ENCODE assay signal across 9 mouse cellular contexts in the genomic region with DNA sequence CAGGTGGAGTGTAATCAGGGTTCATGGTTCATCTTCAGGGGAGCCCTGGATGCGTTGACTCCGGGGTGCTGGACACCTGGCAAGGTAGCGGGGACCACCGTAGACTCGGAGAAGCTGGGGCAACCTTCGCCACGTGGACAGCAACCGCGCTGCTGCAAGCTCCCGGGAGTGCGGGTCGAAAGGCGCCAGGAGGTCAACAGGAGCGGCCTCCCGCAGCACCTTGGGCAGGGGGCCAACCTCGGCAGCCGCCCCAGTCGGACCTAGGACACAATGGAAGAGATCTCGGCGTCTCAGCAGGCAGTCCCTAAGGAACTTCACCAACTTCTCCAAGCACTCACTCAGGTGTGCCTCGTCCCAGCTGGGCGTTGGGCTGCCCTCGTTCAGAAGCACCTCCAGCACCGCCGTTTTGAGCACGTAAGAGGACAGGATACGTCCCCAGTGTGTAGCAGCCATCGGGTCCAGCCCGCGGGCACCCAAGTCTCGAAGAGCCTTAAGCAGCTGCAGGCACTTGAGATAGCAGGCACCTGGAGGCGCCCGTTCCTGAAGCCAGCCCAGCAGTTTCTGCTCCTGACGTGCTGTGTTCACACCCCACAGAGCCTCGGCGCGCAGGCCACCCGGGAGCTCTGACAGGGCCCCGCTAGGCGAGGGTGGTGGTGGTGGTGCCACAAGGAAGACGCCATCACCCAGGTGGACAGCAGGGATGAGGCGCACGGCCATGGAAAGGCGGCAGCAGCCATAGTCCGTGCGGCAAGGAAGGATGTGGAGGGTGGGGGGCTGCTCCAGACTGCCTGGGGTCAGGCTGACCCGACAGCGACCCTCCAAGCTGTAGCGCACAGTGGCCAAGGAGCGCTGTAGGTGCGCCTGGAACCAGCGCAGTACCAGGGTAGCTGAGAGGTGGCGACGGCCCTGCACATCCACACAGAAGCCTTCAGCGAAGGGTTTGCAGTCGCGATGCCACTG. TPM values are rescaled to one million over a fixed set of nuclear protein-coding genes. Genes with fewer than 3 reads are reported as not detected.
DNase-seq lines count a peak whose midpoint lies in the region; ATAC-seq and TF ChIP-seq lines count a peak whose summit lies in the region.
"Had no signal": no experiment of that assay in that cellular context is flagged by ENCODE, and none has a peak within 500 bp of the region (broad histone marks: within the 10 kb centered on the region; RNA-seq: fewer than 3 reads in every experiment).

No protein-coding gene starts in this region.

- in situ Hi-C loops in ES-E14 (cut with MboI; ENCODE audit: low sequenced_read_pairs in 2 of 2, unreplicated experiment in 2 of 2), result no loop called here

- H3K27me3 ChIP-seq in heart, postnatal 0 days (ENCODE audit: control insufficient read depth, insufficient read depth, low read length), result peaks cover 22% of the 10 kb centered on the region
- H3K27me3 ChIP-seq in liver, postnatal 0 days (ENCODE audit: insufficient read depth, low read length), result no peaks in the 10 kb centered on the region

- H3K4me3 ChIP-seq in ES-E14 (ENCODE audit: insufficient read depth in 1 of 2, low read depth in 1 of 2, low read length in 2 of 2, poor library complexity in 1 of 2, severe bottlenecking in 1 of 2), result peak overlapping the region; percentile 63 to 69; a peak in 3 of 4 replicates
- H3K4me3 ChIP-seq in heart, postnatal 0 days (ENCODE audit: low read depth, low read length), result peak overlapping the region; percentile 78
- H3K4me3 ChIP-seq in liver, postnatal 0 days (ENCODE audit: low read depth, low read length), result peak overlapping the region; percentile 53

- no peak overlapping the region for H3K27ac ChIP-seq in ES-E14 (ENCODE audit: insufficient read depth, low read depth, low read length, poor library complexity, severe bottlenecking)
- peak overlapping the region; percentile 94; the same call in 1 of the 2 replicates for H3K27ac ChIP-seq in heart, postnatal 0 days (ENCODE audit: low read depth)
- no peak overlapping the region for H3K27ac ChIP-seq in liver, postnatal 0 days (ENCODE audit: low read depth)

- peaks cover 0 to 7% of the 10 kb centered on the region in 2 experiments; a peak in 2 of 4 replicates for H3K4me1 ChIP-seq in ES-E14 (ENCODE audit: control insufficient read depth in 2 of 2, insufficient read depth in 2 of 2, low read length in 2 of 2, poor library complexity in 1 of 2)
- peaks cover 3% of the 10 kb centered on the region; the same call in 1 of the 2 replicates for H3K4me1 ChIP-seq in heart, postnatal 0 days (ENCODE audit: control insufficient read depth, insufficient read depth)
- peaks cover 46% of the 10 kb centered on the region for H3K4me1 ChIP-seq in liver, postnatal 0 days (ENCODE audit: insufficient read depth)

- TF ChIP-seq EP300 in heart, postnatal 0 days (IDR thresholded peaks at IDR 0.05; ENCODE audit: low read depth), result no peak
- TF ChIP-seq EP300 in liver, postnatal 0 days (IDR thresholded peaks at IDR 0.05; ENCODE audit: low read depth), result no peak

- peak overlapping the region; percentile 73 for H3K4me2 ChIP-seq in heart, postnatal 0 days (ENCODE audit: low read depth, low read length)
- peak overlapping the region; percentile 67 for H3K4me2 ChIP-seq in liver, postnatal 0 days (ENCODE audit: low read depth, low read length)

- intact Hi-C loops in left cerebral cortex, postnatal 4 days (cut with DNase I), result no loop called here

- no peaks in the 10 kb centered on the region for H3K36me3 ChIP-seq in ES-E14 (ENCODE audit: control insufficient read depth, insufficient read depth, low read length, poor library complexity, severe bottlenecking)
- H3K36me3 ChIP-seq in heart, postnatal 0 days (replicated peaks; ENCODE audit: control insufficient read depth, insufficient read depth, low read length), result peaks cover 11% of the 10 kb centered on the region; the same call in 1 of the 2 replicates
- 0 out of 2 replicates have a peak, but pooled peaks cover 4% of the 10 kb centered on the region for H3K36me3 ChIP-seq in liver, postnatal 0 days (replicated peaks; ENCODE audit: insufficient read depth, low read length)

- no peaks in the 10 kb centered on the region for H3K9me3 ChIP-seq in ES-E14 (ENCODE audit: control insufficient read depth, insufficient read depth, low read depth, low read length)
- H3K9me3 ChIP-seq in heart, postnatal 0 days (replicated peaks; ENCODE audit: control insufficient read depth, low read length), result no peaks in the 10 kb centered on the region
- H3K9me3 ChIP-seq in liver, postnatal 0 days (ENCODE audit: low read length), result no peaks in the 10 kb centered on the region

- DNase-seq in gastrocnemius, postnatal 10 days, result peak; percentile 46
- DNase-seq in gastrocnemius, postnatal 25 days, result no peak
- DNase-seq in ES-E14 (ENCODE audit: low read depth, low spot score), result peak; percentile 16
- no peak for DNase-seq in heart, postnatal 0 days (ENCODE audit: low spot score)
- peak; percentile 38 for DNase-seq in liver, postnatal 0 days
- DNase-seq in natural killer cell, adult 2 months (ENCODE audit: low spot score in 2 of 2), result no peak
- DNase-seq in left cerebral cortex, postnatal 4 days, result no peak
- DNase-seq in left cerebral cortex, adult 8-10 months (ENCODE audit: low spot score in 2 of 2), result no peak

- ATAC-seq in heart, postnatal 0 days (ENCODE audit: insufficient read depth, low read depth), result no peak
- no peak for ATAC-seq in liver, postnatal 0 days

- 34% methylated on average over 57 of the region's 57 CpGs for WGBS in heart, postnatal 0 days
- 65% methylated on average over 57 of the region's 57 CpGs for WGBS in liver, postnatal 0 days (ENCODE audit: insufficient replicate concordance)

- no peak for TF ChIP-seq CTCF in heart, postnatal 0 days (IDR thresholded peaks at IDR 0.05; ENCODE audit: low read depth)
- TF ChIP-seq CTCF in liver, postnatal 0 days (IDR thresholded peaks at IDR 0.05; ENCODE audit: low read depth), result no peak

- no peak overlapping the region for H3K9ac ChIP-seq in ES-E14 (ENCODE audit: insufficient read depth, low read depth, low read length, poor library complexity, severe bottlenecking)
- H3K9ac ChIP-seq in heart, postnatal 0 days (replicated peaks; ENCODE audit: low read depth, low read length), result 0 out of 2 replicates have a peak overlapping the region, but pooled peaks have one; percentile 32
- no peak overlapping the region for H3K9ac ChIP-seq in liver, postnatal 0 days (replicated peaks)

TF ChIP-seq in ES-E14, 5 proteins besides CTCF, POLR2A, EP300 and RAD21:
- TF ChIP-seq ZNF384 (IDR thresholded peaks at IDR 0.05; ENCODE audit: low read depth, low read length) (no peak), CHD2 (IDR thresholded peaks at IDR 0.05; ENCODE audit: low read depth, low read length) (no peak), HCFC1 (IDR thresholded peaks at IDR 0.05; ENCODE audit: borderline replicate concordance, insufficient read depth, low read length) (no peak), MAFK (IDR thresholded peaks at IDR 0.05; ENCODE audit: insufficient read depth, low read depth, low read length) (no peak)
TF ChIP-seq in ES-E14: peak in this region for 0.

RNA-seq across cellular contexts. Expression of a gene that starts 1.8 kb away (rescaled TPM):
- 10 to 100 TPM; 21.3 to 29.2 TPM for total RNA-seq in gastrocnemius, postnatal 10 days (2021)
- 10 to 100 TPM; 10.4 to 11.4 TPM for total RNA-seq in gastrocnemius, postnatal 25 days (2021)
- 3.3 and 9.7 TPM in 2 replicates for total RNA-seq in ES-E14 (2012; rRNA removed)
- total RNA-seq in heart, postnatal 0 days (2014; rRNA removed; ENCODE audit: low replicate concordance), result 25.4 and 31.6 TPM in 2 replicates
- 3.8 and 3.9 TPM in 2 replicates for polyA plus RNA-seq in heart, postnatal 0 days (2015; fragmentation: Nextera tagmentation; extraction: Ambion mirVana)
- 1.3 TPM in 2 replicates for polyA plus RNA-seq in liver, postnatal 0 days (2015; fragmentation: Nextera tagmentation; extraction: Ambion mirVana)
- 1 to 10 TPM; 3.5 to 3.9 TPM for total RNA-seq in left cerebral cortex, postnatal 4 days (2021)
- 1 to 10 TPM; 4.1 to 5.3 (median 4.7) TPM for total RNA-seq in left cerebral cortex, adult 8-10 months (2022)

RNA-seq across cellular contexts. Expression of a gene that starts 42.0 kb away (rescaled TPM):
- total RNA-seq in gastrocnemius, postnatal 10 days (2021), result 1 to 10 TPM; 1.4 to 2.2 TPM
- under 1 TPM; 0.64 to 0.74 TPM for total RNA-seq in gastrocnemius, postnatal 25 days (2021)
- 0.53 and 0.67 TPM in 2 replicates for total RNA-seq in ES-E14 (2012; rRNA removed)
- 0.46 and 1.2 TPM in 2 replicates for total RNA-seq in heart, postnatal 0 days (2014; rRNA removed; ENCODE audit: low replicate concordance)
- 1.2 and 2.0 TPM in 2 replicates for polyA plus RNA-seq in heart, postnatal 0 days (2015; fragmentation: Nextera tagmentation; extraction: Ambion mirVana)
- polyA plus RNA-seq in liver, postnatal 0 days (2015; fragmentation: Nextera tagmentation; extraction: Ambion mirVana), result 0.06 and 0.08 TPM in 2 replicates
- total RNA-seq in left cerebral cortex, postnatal 4 days (2021), result 10 to 100 TPM; 15.7 to 18.9 TPM
- total RNA-seq in left cerebral cortex, adult 8-10 months (2022), result 10 to 100 TPM; 35.8 to 48.1 (median 41.5) TPM
- total RNA-seq: MEL had no signal

RNA-seq across cellular contexts. Expression of a gene that starts 43.2 kb away (rescaled TPM):
- 10 to 100 TPM; 61.9 to 80.5 TPM for total RNA-seq in gastrocnemius, postnatal 10 days (2021)
- 10 to 100 TPM; 59.5 to 62.9 TPM for total RNA-seq in gastrocnemius, postnatal 25 days (2021)
- total RNA-seq in ES-E14 (2012; rRNA removed), result 56.1 and 63.7 TPM in 2 replicates
- 81.4 and 83.7 TPM in 2 replicates for total RNA-seq in heart, postnatal 0 days (2014; rRNA removed; ENCODE audit: low replicate concordance)
- polyA plus RNA-seq in heart, postnatal 0 days (2015; fragmentation: Nextera tagmentation; extraction: Ambion mirVana), result 249 and 267 TPM in 2 replicates
- polyA plus RNA-seq in liver, postnatal 0 days (2015; fragmentation: Nextera tagmentation; extraction: Ambion mirVana), result 53.1 and 53.4 TPM in 2 replicates
- total RNA-seq in left cerebral cortex, postnatal 4 days (2021), result 10 to 100 TPM; 28.2 to 31.2 TPM
- 10 to 100 TPM; 32.8 to 36.3 (median 34.3) TPM for total RNA-seq in left cerebral cortex, adult 8-10 months (2022)

Comparison
In these comparisons a context has a peak if more than half of its experiments do, and no peak if none do; other contexts are left out.
1. DNase-seq: peak in gastrocnemius, postnatal 10 days (single experiment), ES-E14 (single experiment) and liver, postnatal 0 days (single experiment); none in gastrocnemius, postnatal 25 days (single experiment), heart, postnatal 0 days (single experiment), natural killer cell, adult 2 months (0 of 2), left cerebral cortex, postnatal 4 days (single experiment) and left cerebral cortex, adult 8-10 months (0 of 2).
2. Peak in every context shown above with its lines, with median percentiles within 50 percentile points of each other: H3K4me3 ChIP-seq.